Mouse (Mus musculus) liver, embryonic 14.5 days (tissue): ENCODE data around the gene Olfr1129. TPM values are rescaled to one million over a fixed set of nuclear protein-coding genes. Genes with fewer than 3 reads are reported as not detected.
"Not testable (repeated sequence)": the region's sequence is repeated elsewhere in the genome, so short reads cannot be mapped to it uniquely, and the experiment has no call there.

Experiments used
- ATAC-seq: fragments of 200-750 bp; cut with Nextera tagmentation; 2 replicates; pipeline ENCODE4 v1.8.0; 2017; ENCODE audit warnings: moderate number of reproducible peaks, mild to moderate bottlenecking, moderate library complexity; ENCODE audit not compliant: insufficient read depth
- DNase-seq, 3 experiments: peaks; one replicate each; pipeline ENCODE4 v3.0.0-alpha.2; 2012 to 2013; ENCODE audit warnings: low read depth in 3 of 3, low spot score in 3 of 3
- H3K27ac ChIP-seq: fragments of 300-500 bp; sonication (generic); 2 replicates; pipeline ENCODE4 v1.5.1; 2014; ENCODE audit warnings: moderate library complexity, mild to moderate bottlenecking, control low read depth, inconsistent platforms
- H3K27me3 ChIP-seq: fragments of 300-500 bp; sonication (generic); 2 replicates; pipeline ENCODE4 v1.6.1; 2014; ENCODE audit warnings: mild to moderate bottlenecking, low read length, moderate library complexity; ENCODE audit not compliant: control insufficient read depth, insufficient read depth
- H3K36me3 ChIP-seq: fragments of 300-500 bp; sonication (generic); replicated peaks from 2 replicates; pipeline ENCODE4 v1.6.1; 2014; ENCODE audit warnings: low read depth; ENCODE audit not compliant: control insufficient read depth, insufficient read depth
- H3K4me1 ChIP-seq, 2 experiments: fragments of 200-500 bp in 1 of 2; fragments of 300-500 bp in 1 of 2; sonication (generic) in 1 of 2; replicated peaks; 2 replicates each; pipeline ENCODE4 v1.6.1; 2012 to 2014; ENCODE audit warnings: antibody characterized with exemption in 1 of 2, inconsistent platforms in 1 of 2, low read length in 1 of 2; ENCODE audit not compliant: control insufficient read depth in 2 of 2, insufficient read depth in 2 of 2
- H3K4me2 ChIP-seq: fragments of 300-500 bp; sonication (generic); 2 replicates; pipeline ENCODE4 v1.6.1; 2014; ENCODE audit warnings: low read depth, mild to moderate bottlenecking, control low read depth, moderate library complexity
- H3K4me3 ChIP-seq, 2 experiments: fragments of 200-500 bp in 1 of 2; fragments of 300-500 bp in 1 of 2; sonication (generic) in 1 of 2; 2 replicates each; pipeline ENCODE4 v1.5.1; 2012 to 2014; ENCODE audit warnings: low read depth in 2 of 2, low read length in 2 of 2, mild to moderate bottlenecking in 2 of 2, control low read depth in 1 of 2, inconsistent platforms in 1 of 2, moderate library complexity in 1 of 2; ENCODE audit not compliant: insufficient read depth in 1 of 2
- H3K9ac ChIP-seq: fragments of 300-500 bp; sonication (generic); replicated peaks from 2 replicates; pipeline ENCODE4 v1.6.1; 2014; ENCODE audit warnings: mild to moderate bottlenecking, control low read depth, moderate library complexity
- H3K9me3 ChIP-seq: fragments of 300-500 bp; sonication (generic); 2 replicates; pipeline ENCODE4 v1.6.1; 2016; ENCODE audit warnings: low read length, mixed read lengths; ENCODE audit not compliant: control insufficient read depth
- CTCF ChIP-seq: IDR thresholded peaks from 2 replicates; pipeline ENCODE4 v1.5.1; 2016; ENCODE audit warnings: antibody characterized with exemption, low read depth, control low read depth
- EP300 ChIP-seq: IDR thresholded peaks from 2 replicates; pipeline ENCODE4 v1.6.1; 2016; ENCODE audit warnings: antibody characterized with exemption, low read depth
- WGBS: fragments of 180-500 bp; shearing (Covaris S2); extraction: QIAGEN DNeasy Blood & Tissue Kit; methylation state at CpG from one replicate; pipeline ENCODE4 v1.1.7; 2014; ENCODE audit not compliant: insufficient replicate concordance; 5-methylcytosine and 5-hydroxymethylcytosine counted together
- polyA plus RNA-seq, 2 experiments: library from polyadenylated mRNA; depleted of rRNA in 1 of 2; stranded (reverse) in 1 of 2; unstranded in 1 of 2; fragments of >200 nt; fragmentation: Nextera tagmentation in 1 of 2; extraction: Ambion mirVana in 1 of 2; gene quantifications; 2 replicates each; pipeline versions ENCODE4 v1.2.1 to v1.2.3; 2012 to 2014

Olfr1129 gene
- polyA plus RNA-seq (2012; rRNA removed) (not detected in 2 replicates), polyA plus RNA-seq (2014; fragmentation: Nextera tagmentation; extraction: Ambion mirVana) (not detected in 2 replicates)

DNA sequence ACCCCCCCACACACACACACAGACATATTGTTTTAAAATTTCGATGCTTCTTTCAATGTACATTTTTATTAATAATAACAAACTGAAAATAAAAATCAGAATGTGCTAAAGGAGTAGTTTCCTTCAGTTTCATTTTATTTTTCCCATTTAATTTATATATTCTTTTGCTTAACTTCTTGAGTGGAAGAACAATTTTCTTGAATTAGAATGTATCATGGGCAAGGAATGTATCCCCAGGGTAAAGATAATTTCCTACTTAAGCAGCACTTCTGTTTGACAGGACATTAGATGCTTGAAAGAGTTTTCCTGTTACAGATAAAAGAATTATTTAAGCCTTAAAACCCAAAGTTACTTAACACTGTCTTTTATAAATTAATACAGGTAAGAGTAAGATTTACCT, at the start of gene Olfr1129:
Olfr1129 (plus strand) TSS at position 301 of the 400 bp plus-strand sequence.
- not testable (repeated sequence) for H3K4me2 ChIP-seq, ATAC-seq, H3K27me3 ChIP-seq, H3K9me3 ChIP-seq, H3K36me3 ChIP-seq, H3K4me1 ChIP-seq, H3K9ac ChIP-seq, H3K4me3 ChIP-seq, H3K27ac ChIP-seq, DNase-seq
- WGBS: 37% methylated on average over 1 of the region's 1 CpGs

DNA sequence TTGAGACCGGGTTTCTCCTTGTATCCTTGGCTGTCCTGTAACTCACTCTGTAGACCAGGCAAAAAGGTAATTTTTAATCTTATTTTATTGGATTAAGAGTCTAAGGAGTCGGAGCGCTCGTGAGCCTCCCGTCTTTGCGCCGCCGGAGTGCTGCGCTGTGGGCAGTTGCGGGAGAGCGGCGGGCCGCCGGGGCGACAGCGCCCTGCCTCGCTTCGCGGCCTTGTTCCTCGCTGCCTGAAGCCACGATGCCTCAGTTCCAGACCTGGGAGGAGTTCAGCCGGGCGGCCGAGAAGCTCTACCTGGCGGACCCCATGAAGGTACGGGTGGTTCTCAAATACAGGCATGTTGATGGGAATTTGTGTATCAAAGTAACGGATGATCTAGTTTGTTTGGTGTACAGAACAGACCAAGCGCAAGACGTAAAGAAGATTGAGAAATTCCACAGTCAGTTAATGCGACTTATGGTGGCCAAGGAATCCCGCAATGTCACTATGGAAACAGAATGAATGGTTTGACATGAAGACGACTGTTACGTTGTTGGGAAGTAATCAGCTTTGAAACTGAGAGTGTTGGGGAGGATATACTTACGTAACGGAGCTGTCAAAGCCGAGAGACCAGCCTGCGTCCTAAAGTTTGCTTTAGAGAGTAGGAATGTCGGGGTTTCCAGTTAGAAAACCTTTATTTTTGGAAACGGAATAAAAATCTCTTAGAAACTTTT, 47.6 kb upstream of the Olfr1129 start:
- not testable (repeated sequence) for H3K4me3 ChIP-seq, H3K9ac ChIP-seq, H3K36me3 ChIP-seq, H3K9me3 ChIP-seq, H3K27ac ChIP-seq, H3K27me3 ChIP-seq, H3K4me2 ChIP-seq, H3K4me1 ChIP-seq, DNase-seq, ATAC-seq
- 38% methylated on average over 38 of the region's 39 CpGs for WGBS

DNA sequence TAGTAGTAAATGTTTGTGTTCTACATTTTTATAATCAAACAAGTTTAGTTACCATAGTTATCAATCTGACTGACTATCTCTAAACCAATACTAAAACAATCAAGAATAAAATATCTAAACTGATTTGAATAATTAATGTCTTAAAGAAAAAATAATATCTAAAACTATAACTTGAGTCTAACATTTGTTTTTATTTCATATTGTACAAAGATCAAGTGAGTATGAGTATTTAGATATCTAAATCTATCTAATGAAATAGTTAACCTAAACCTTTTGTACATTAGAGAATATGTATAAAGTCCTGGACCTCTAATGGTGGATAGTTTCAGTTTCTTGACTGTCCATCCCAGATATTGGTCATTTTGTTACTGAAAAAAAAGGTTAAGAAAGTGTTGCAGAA, 42.2 kb upstream of the Olfr1129 start, which contains the start of gene Olfr153:
Olfr153 (plus strand) TSS at position 301 of the 400 bp plus-strand sequence.
- no peaks in the 10 kb centered on the region for H3K4me1 ChIP-seq
- DNase-seq (no peak), ATAC-seq (no peak)
- H3K27ac ChIP-seq: no peak within 1 kb of the TSS
- no peaks in the 10 kb centered on the region for H3K36me3 ChIP-seq
- no peaks in the 10 kb centered on the region for H3K27me3 ChIP-seq
- H3K4me3 ChIP-seq: no peak within 1 kb of the TSS
- TF ChIP-seq CTCF (no peak), EP300 (no peak)
- H3K4me2 ChIP-seq: no peak within 1 kb of the TSS
- H3K9ac ChIP-seq: no peak within 1 kb of the TSS
- no peaks in the 10 kb centered on the region for H3K9me3 ChIP-seq

DNA sequence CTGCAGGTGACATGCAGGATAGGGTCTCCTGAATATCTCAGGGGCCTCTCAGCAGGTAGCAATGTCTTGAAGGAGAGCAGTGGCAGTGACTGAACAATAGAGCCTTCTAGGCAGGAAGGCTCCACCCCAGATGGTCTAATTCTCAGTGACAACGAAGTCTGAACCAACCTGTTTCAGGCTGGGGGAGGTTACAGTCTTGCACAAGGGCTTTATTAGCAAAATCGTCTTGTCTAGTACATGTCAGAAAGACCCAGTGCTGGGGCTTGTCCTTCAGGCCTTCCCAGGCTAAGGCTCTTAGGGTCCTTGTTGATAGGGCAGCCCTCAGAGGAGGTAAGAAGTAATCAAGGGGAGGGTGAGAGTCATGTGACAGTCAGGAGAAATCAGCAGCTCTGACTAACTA, 38.9 kb upstream of the Olfr1129 start:
- Histone ChIP-seq H3K27ac (no peak overlapping the region), H3K4me3 (no peak overlapping the region), H3K4me1 (no peaks in the 10 kb centered on the region), H3K4me2 (no peak overlapping the region), H3K9ac (no peak overlapping the region), H3K27me3 (no peaks in the 10 kb centered on the region), H3K36me3 (no peaks in the 10 kb centered on the region), H3K9me3 (no peaks in the 10 kb centered on the region)
- WGBS: 46% methylated on average over 2 of the region's 2 CpGs
- no peak for DNase-seq
- ATAC-seq: no peak
- TF ChIP-seq EP300 (no peak), CTCF (no peak)

DNA sequence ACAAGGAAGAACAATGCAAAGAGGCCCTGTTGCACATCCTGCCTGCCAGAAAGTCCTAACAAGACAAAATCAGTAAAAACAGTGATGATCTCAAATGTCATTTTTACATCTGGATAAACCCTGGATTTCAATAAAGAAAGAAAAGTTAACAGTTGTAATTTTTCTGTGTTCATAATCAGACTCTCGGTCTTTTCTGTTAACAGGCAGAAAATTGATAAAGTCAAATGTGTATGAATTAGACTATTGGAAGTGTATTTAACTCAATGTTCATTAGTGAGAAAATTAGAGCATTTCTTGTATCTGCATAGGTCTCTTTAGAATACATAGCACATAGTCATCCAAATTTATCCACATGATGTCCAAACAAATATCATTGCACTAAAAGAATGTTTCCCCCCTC, 28.3 kb upstream of the Olfr1129 start, which contains the start of gene Olfr1128:
Olfr1128 (minus strand) TSS at position 101 of the 400 bp plus-strand sequence.
- H3K27ac ChIP-seq: no peak within 1 kb of the TSS
- no peaks in the 10 kb centered on the region for H3K27me3 ChIP-seq
- no peaks in the 10 kb centered on the region for H3K36me3 ChIP-seq
- H3K4me2 ChIP-seq: no peak within 1 kb of the TSS
- DNase-seq: no peak
- 44% methylated on average over 1 of the region's 1 CpGs for WGBS
- no peaks in the 10 kb centered on the region for H3K4me1 ChIP-seq
- H3K9me3 ChIP-seq: no peaks in the 10 kb centered on the region
- no peak within 1 kb of the TSS for H3K4me3 ChIP-seq
- no peak within 1 kb of the TSS for H3K9ac ChIP-seq
- ATAC-seq: no peak
- no peak for TF ChIP-seq CTCF
- TF ChIP-seq EP300: no peak

DNA sequence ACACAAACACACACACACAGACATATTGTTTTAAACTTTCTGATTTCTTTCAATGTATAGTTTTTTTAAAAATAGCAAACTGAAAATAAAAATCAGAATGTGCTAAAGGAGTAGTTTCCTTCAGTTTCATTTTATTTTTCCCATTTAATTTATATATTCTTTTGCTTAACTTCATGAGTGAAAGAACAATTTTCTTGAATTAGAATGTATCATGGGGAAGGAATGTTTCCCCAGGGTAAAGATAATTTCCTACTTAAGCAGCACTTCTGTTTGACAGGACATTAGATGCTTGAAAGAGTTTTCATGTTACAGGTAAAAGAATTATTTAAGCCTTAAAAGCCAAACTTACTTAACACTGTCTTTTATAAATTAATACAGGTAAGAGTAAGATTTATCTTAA, 32.2 kb downstream of the Olfr1129 start, which contains the start of gene Olfr1130:
Olfr1130 (plus strand) TSS at position 301 of the 400 bp plus-strand sequence.
- not testable (repeated sequence) for H3K36me3 ChIP-seq, ATAC-seq, H3K27ac ChIP-seq, H3K9me3 ChIP-seq, H3K4me2 ChIP-seq, DNase-seq, H3K27me3 ChIP-seq, H3K4me1 ChIP-seq, H3K4me3 ChIP-seq, H3K9ac ChIP-seq
